Mouse (Mus musculus): ENCODE measurements around the gene Gclm.

- peak; percentile 93 for TF ChIP-seq CTCF (IDR thresholded peaks at IDR 0.05; ENCODE audit: low read depth, low read length)
- no peak for TF ChIP-seq POLR2A (IDR thresholded peaks at IDR 0.05; ENCODE audit: insufficient read depth, low read length)
Measured at GRCm38 (mm10) chr3:122295511-122295910, 50.2 kb downstream of the Gclm start.
